Mouse (Mus musculus) CH12.LX (cell line): ENCODE results near the gene Cald1. TPM values are rescaled to one million over a fixed set of nuclear protein-coding genes. Genes with fewer than 3 reads are reported as not detected.

ENCODE experiments used
- DNase-seq: peaks from one replicate; pipeline ENCODE4 v3.0.0-alpha.2; 2013; ENCODE audit errors: extremely low read depth
- H3K27ac ChIP-seq: 2 replicates; pipeline ENCODE4 v1.5.1; 2012; ENCODE audit warnings: low read depth, mild to moderate bottlenecking, control low read depth, moderate library complexity; ENCODE audit not compliant: insufficient read depth
- H3K27me3 ChIP-seq: replicated peaks from 2 replicates; pipeline ENCODE3; 2012; ENCODE audit warnings: inconsistent platforms
- H3K36me3 ChIP-seq, 2 experiments: replicated peaks in 1 of 2; 2 replicates each; pipeline versions ENCODE3 to v1.6.1; 2012; ENCODE audit warnings: inconsistent platforms in 1 of 2, low read length in 1 of 2, mild to moderate bottlenecking in 1 of 2, mixed read lengths in 1 of 2, moderate library complexity in 1 of 2; ENCODE audit not compliant: control insufficient read depth in 1 of 2, insufficient read depth in 1 of 2
- H3K4me1 ChIP-seq, 2 experiments: 2 replicates each; pipeline ENCODE4 v1.6.1; 2012; ENCODE audit warnings: inconsistent platforms in 1 of 2, moderate library complexity in 1 of 2; ENCODE audit not compliant: insufficient read depth in 2 of 2, control insufficient read depth in 1 of 2
- H3K4me2 ChIP-seq: 2 replicates; pipeline ENCODE4 v1.6.1; 2012; ENCODE audit warnings: low read depth, mild to moderate bottlenecking, control low read depth; ENCODE audit not compliant: poor library complexity, insufficient read depth, severe bottlenecking
- H3K4me3 ChIP-seq, 3 experiments: fragments of 150-350 bp in 1 of 3; sonication (generic) in 1 of 3; replicated peaks in 1 of 3; 2 replicates each; pipeline versions ENCODE3 to v1.5.1; 2011 to 2012; ENCODE audit warnings: low read depth in 2 of 3, low read length in 2 of 3, mild to moderate bottlenecking in 2 of 3, moderate library complexity in 2 of 3, control low read depth in 1 of 3, improper control_type of control experiment in 1 of 3, inconsistent platforms in 1 of 3, mixed read lengths in 1 of 3; ENCODE audit not compliant: poor library complexity in 1 of 3
- H3K79me2 ChIP-seq: replicated peaks from 2 replicates; pipeline ENCODE4 v1.6.1; 2012; ENCODE audit warnings: mild to moderate bottlenecking, moderate library complexity; ENCODE audit not compliant: control insufficient read depth, poor library complexity, insufficient read depth, severe bottlenecking; ENCODE audit errors: extremely low read depth
- H3K9ac ChIP-seq: 2 replicates; pipeline ENCODE4 v1.6.1; 2012; ENCODE audit warnings: low read depth, mild to moderate bottlenecking, control low read depth, moderate library complexity; ENCODE audit not compliant: insufficient read depth
- H3K9me3 ChIP-seq: replicated peaks from 2 replicates; pipeline ENCODE3; 2012; ENCODE audit warnings: low read length, inconsistent platforms, mixed read lengths
- BHLHE40 ChIP-seq: IDR thresholded peaks from 2 replicates; pipeline ENCODE4 v1.6.1; 2011; ENCODE audit warnings: mild to moderate bottlenecking, low read depth, low read length, improper control_type of control experiment
- CHD1 ChIP-seq: IDR thresholded peaks from 2 replicates; pipeline ENCODE4 v1.6.1; 2012; ENCODE audit warnings: low read depth, low read length, improper control_type of control experiment, inconsistent platforms
- ELF1 ChIP-seq: IDR thresholded peaks from 2 replicates; pipeline ENCODE4 v1.6.1; 2014; ENCODE audit warnings: low read depth, mild to moderate bottlenecking, inconsistent platforms, low read length, improper control_type of control experiment
- HCFC1 ChIP-seq: IDR thresholded peaks from 2 replicates; pipeline ENCODE4 v1.6.1; 2012; ENCODE audit warnings: low read depth, mild to moderate bottlenecking, inconsistent platforms, low read length, improper control_type of control experiment
- JUN ChIP-seq: IDR thresholded peaks from 2 replicates; pipeline ENCODE4 v1.6.1; 2011; ENCODE audit warnings: low read depth, mild to moderate bottlenecking, low read length, improper control_type of control experiment, moderate library complexity; ENCODE audit not compliant: insufficient read depth
- JUND ChIP-seq: conservative IDR thresholded peaks from 2 replicates; pipeline ENCODE4 v1.6.1; 2011; ENCODE audit warnings: low read depth, low read length, improper control_type of control experiment
- MAFK ChIP-seq: IDR thresholded peaks from 2 replicates; pipeline ENCODE4 v1.6.1; 2011; ENCODE audit warnings: low read length, improper control_type of control experiment; ENCODE audit not compliant: insufficient replicate concordance
- MAX ChIP-seq: IDR thresholded peaks from 2 replicates; pipeline ENCODE4 v1.6.1; 2011; ENCODE audit warnings: low read length, improper control_type of control experiment
- MAZ ChIP-seq: IDR thresholded peaks from 2 replicates; pipeline ENCODE4 v1.6.1; 2012; ENCODE audit warnings: low read depth, mild to moderate bottlenecking, inconsistent platforms, low read length, improper control_type of control experiment, moderate library complexity
- MXI1 ChIP-seq: IDR thresholded peaks from 2 replicates; pipeline ENCODE4 v1.6.1; 2011; ENCODE audit warnings: mild to moderate bottlenecking, low read depth, low read length, improper control_type of control experiment
- NELFE ChIP-seq: IDR thresholded peaks from 2 replicates; pipeline ENCODE4 v1.6.1; 2011; ENCODE audit warnings: low read depth, low read length, improper control_type of control experiment
- POLR2AphosphoS2 ChIP-seq: IDR thresholded peaks from 2 replicates; pipeline ENCODE4 v1.6.1; 2011; ENCODE audit warnings: low read depth, low read length, improper control_type of control experiment
- RCOR1 ChIP-seq: conservative IDR thresholded peaks from 2 replicates; pipeline ENCODE4 v1.6.1; 2012; ENCODE audit warnings: low read depth, mild to moderate bottlenecking, inconsistent platforms, low read length, improper control_type of control experiment
- SMC3 ChIP-seq: IDR thresholded peaks from 2 replicates; pipeline ENCODE4 v1.6.1; 2011; ENCODE audit warnings: low read depth, low read length, improper control_type of control experiment
- USF1 ChIP-seq: IDR thresholded peaks from 2 replicates; pipeline ENCODE4 v1.6.1; 2014; ENCODE audit warnings: low read depth, mild to moderate bottlenecking, inconsistent platforms, low read length, improper control_type of control experiment
- USF2 ChIP-seq: conservative IDR thresholded peaks from 2 replicates; pipeline ENCODE4 v1.6.1; 2011; ENCODE audit warnings: low read depth, low read length, improper control_type of control experiment
- ZC3H11A ChIP-seq: IDR thresholded peaks from 2 replicates; pipeline ENCODE4 v1.6.1; 2012; ENCODE audit warnings: low read depth, mild to moderate bottlenecking, inconsistent platforms, low read length, improper control_type of control experiment
- ZMIZ1 ChIP-seq: IDR thresholded peaks from 2 replicates; pipeline ENCODE4 v1.6.1; 2012; ENCODE audit warnings: low read depth, mild to moderate bottlenecking, inconsistent platforms, low read length, improper control_type of control experiment
- ZNF384 ChIP-seq: IDR thresholded peaks from 2 replicates; pipeline ENCODE4 v1.6.1; 2012; ENCODE audit warnings: low read depth, low read length, improper control_type of control experiment, inconsistent platforms
- dilution Hi-C: fragments of 300-500 bp; cut with MboI; formaldehyde crosslinking; loops from 2 replicates; pipeline ENCODE4 v1.14.3; 2020; ENCODE audit warnings: low sequenced_read_pairs; ENCODE audit not compliant: extremely low pct_unique_long_range_greater_than_20kb, extremely low pct_ligation_motif_present
- in situ Hi-C: fragments of 300-500 bp; cut with MboI; formaldehyde crosslinking; loops from 3 replicates; pipeline ENCODE4 v1.14.3; 2019; ENCODE audit warnings: low sequenced_read_pairs, low pct_ligation_motif_present, low pct_unique_long_range_greater_than_20kb, mixed read lengths
- polyA plus RNA-seq: library from polyadenylated mRNA; unstranded; fragments of >175 nt; gene quantifications from 2 replicates; pipeline ENCODE4 v1.2.1, GENCODE M21; 2012; ENCODE audit warnings: low read depth; ENCODE audit not compliant: insufficient read length
- total RNA-seq, 2 experiments: library from RNA; depleted of rRNA; stranded (reverse); fragments of 300-350 nt in 1 of 2; fragments of >200 nt in 1 of 2; gene quantifications; 2 replicates each; pipeline ENCODE4 v1.2.3; 2012 to 2014

Cald1 gene
- total and polyA plus RNA-seq, 3 experiments, result 0.55 to 4.0 (median 1.1) TPM

GRCm38 (mm10) chr6:34810651-34811050, 212.4 kb downstream of the Cald1 start:
- no peak overlapping the region for H3K9ac ChIP-seq
- no peak overlapping the region for H3K27ac ChIP-seq
- H3K4me3 ChIP-seq, result no peak overlapping the region
- H3K9me3 ChIP-seq, result no peaks in the 10 kb centered on the region
- no peaks in the 10 kb centered on the region for H3K79me2 ChIP-seq
- in situ Hi-C loops, result no loop called here
- dilution Hi-C loops, result no loop called here
- no peaks in the 10 kb centered on the region for H3K36me3 ChIP-seq
- no peaks in the 10 kb centered on the region for H3K27me3 ChIP-seq
- no peak overlapping the region for H3K4me2 ChIP-seq
- peaks cover 0 to 4% of the 10 kb centered on the region in 2 experiments; a peak in 2 of 4 replicates for H3K4me1 ChIP-seq
- no peak for DNase-seq
- TF ChIP-seq JUN (no peak), USF1 (no peak), USF2 (no peak), JUND (no peak), ZC3H11A (no peak), MAX (no peak), NELFE (no peak), ELF1 (no peak), ZNF384 (no peak), CHD1 (no peak)

- dilution Hi-C loops, result no loop called here
- TF ChIP-seq RCOR1 (no peak), MXI1 (no peak), MAFK (no peak), SMC3 (no peak), POLR2AphosphoS2 (no peak), HCFC1 (no peak), BHLHE40 (no peak), MAZ (no peak), ZMIZ1 (no peak)
- Histone ChIP-seq H3K4me1 (no peaks in the 10 kb centered on the region), H3K27ac (no peak overlapping the region), H3K27me3 (no peaks in the 10 kb centered on the region), H3K9me3 (peaks cover 3% of the 10 kb centered on the region), H3K9ac (no peak overlapping the region), H3K4me2 (no peak overlapping the region), H3K36me3 (no peaks in the 10 kb centered on the region), H3K4me3 (no peak overlapping the region), H3K79me2 (no peaks in the 10 kb centered on the region)
- in situ Hi-C loops, result no loop called here
- DNase-seq, result no peak
Measured at GRCm38 (mm10) chr6:34824406-34824805, 226.1 kb downstream of the Cald1 start.

Other genes with a start within 250 kb of the Cald1 start
- gene Akr1b8, start 244.4 kb upstream of the Cald1 start, total RNA-seq (2012; rRNA removed), result 0.13 and 0.21 TPM in 2 replicates
- not detected in 2 replicates for gene Akr1b8, start 244.4 kb upstream of the Cald1 start, total RNA-seq (2014; rRNA removed)
- not detected in 2 replicates for gene Akr1b8, start 244.4 kb upstream of the Cald1 start, polyA plus RNA-seq
- 20.3 and 20.7 TPM in 2 replicates for gene Akr1b10, start 214.3 kb upstream of the Cald1 start, total RNA-seq (2012; rRNA removed)
- gene Akr1b10, start 214.3 kb upstream of the Cald1 start, total RNA-seq (2014; rRNA removed), result 29.6 and 34.0 TPM in 2 replicates
- gene Akr1b10, start 214.3 kb upstream of the Cald1 start, polyA plus RNA-seq, result 29.3 and 34.7 TPM in 2 replicates
- 0.08 TPM in 2 replicates for gene Akr1b7, start 186.2 kb upstream of the Cald1 start, total RNA-seq (2012; rRNA removed)
- gene Akr1b7, start 186.2 kb upstream of the Cald1 start, total RNA-seq (2014; rRNA removed), result not detected in 2 replicates
- not detected in 2 replicates for gene Akr1b7, start 186.2 kb upstream of the Cald1 start, polyA plus RNA-seq
- gene Bpgm, start 122.3 kb upstream of the Cald1 start, total RNA-seq (2012; rRNA removed), result 12.7 and 15.8 TPM in 2 replicates
- gene Bpgm, start 122.3 kb upstream of the Cald1 start, total RNA-seq (2014; rRNA removed), result 10.9 and 12.4 TPM in 2 replicates
- 10.8 and 11.6 TPM in 2 replicates for gene Bpgm, start 122.3 kb upstream of the Cald1 start, polyA plus RNA-seq
- 1.5 and 1.9 TPM in 2 replicates for gene Agbl3, start 181.9 kb downstream of the Cald1 start, total RNA-seq (2012; rRNA removed)
- 4.8 and 5.1 TPM in 2 replicates for gene Agbl3, start 181.9 kb downstream of the Cald1 start, total RNA-seq (2014; rRNA removed)
- 3.2 and 3.4 TPM in 2 replicates for gene Agbl3, start 181.9 kb downstream of the Cald1 start, polyA plus RNA-seq